ENCODE assay signal across 25 mouse cellular contexts in genomic region chr5:73353978-73354377, GRCm38 (mm10). TPM values are rescaled to one million over a fixed set of nuclear protein-coding genes. Genes with fewer than 3 reads are reported as not detected.
A peak's percentile ranks its signal among the peaks of the same experiment; 100 is the strongest.
DNase-seq lines count a peak whose midpoint lies in the region; ATAC-seq and TF ChIP-seq lines count a peak whose summit lies in the region.
"Had no signal": no experiment of that assay in that cellular context is flagged by ENCODE, and none has a peak within 500 bp of the region (broad histone marks: within the 10 kb centered on the region; RNA-seq: fewer than 3 reads in every experiment).

No protein-coding gene starts in this region.

- H3K9me3 ChIP-seq in midbrain, embryonic 12.5 days: no peaks in the 10 kb centered on the region
- H3K9me3 ChIP-seq in midbrain, postnatal 0 days (ENCODE audit: low read length): no peaks in the 10 kb centered on the region
- H3K9me3 ChIP-seq in intestine, embryonic 14.5 days (ENCODE audit: control insufficient read depth, low read length): no peaks in the 10 kb centered on the region
- no peaks in the 10 kb centered on the region for H3K9me3 ChIP-seq in liver, embryonic 14.5 days (ENCODE audit: control insufficient read depth, low read length)
- H3K9me3 ChIP-seq in neural tube, embryonic 15.5 days (replicated peaks): no peaks in the 10 kb centered on the region
- H3K9me3 ChIP-seq: forebrain, embryonic 12.5 days had no signal

- no peak overlapping the region for H3K4me2 ChIP-seq in midbrain, embryonic 12.5 days (replicated peaks)
- H3K4me2 ChIP-seq in midbrain, postnatal 0 days (ENCODE audit: low read depth, low read length, poor library complexity, severe bottlenecking): no peak overlapping the region
- no peak overlapping the region for H3K4me2 ChIP-seq in intestine, embryonic 14.5 days (ENCODE audit: low read length)
- H3K4me2 ChIP-seq in liver, embryonic 14.5 days (ENCODE audit: low read depth): peak overlapping the region; percentile 8
- H3K4me2 ChIP-seq in neural tube, embryonic 15.5 days: no peak overlapping the region
- H3K4me2 ChIP-seq: forebrain, embryonic 12.5 days; midbrain, embryonic 11.5 days had no signal

- H3K36me3 ChIP-seq in midbrain, embryonic 12.5 days: no peaks in the 10 kb centered on the region
- H3K36me3 ChIP-seq in midbrain, postnatal 0 days (ENCODE audit: insufficient read depth, low read length): no peaks in the 10 kb centered on the region
- no peaks in the 10 kb centered on the region for H3K36me3 ChIP-seq in intestine, embryonic 14.5 days (ENCODE audit: control insufficient read depth, insufficient read depth, low read length)
- H3K36me3 ChIP-seq in liver, embryonic 14.5 days (replicated peaks; ENCODE audit: control insufficient read depth, insufficient read depth, low read depth): no peaks in the 10 kb centered on the region
- H3K36me3 ChIP-seq in neural tube, embryonic 15.5 days: no peaks in the 10 kb centered on the region
- H3K36me3 ChIP-seq: forebrain, embryonic 12.5 days had no signal

- TF ChIP-seq EP300 in liver, embryonic 14.5 days (IDR thresholded peaks at IDR 0.05; ENCODE audit: low read depth): peak; percentile 92

- peaks cover 8% of the 10 kb centered on the region for H3K4me1 ChIP-seq in midbrain, embryonic 12.5 days
- no peaks in the 10 kb centered on the region for H3K4me1 ChIP-seq in midbrain, postnatal 0 days (ENCODE audit: insufficient read depth, low read length)
- H3K4me1 ChIP-seq in intestine, embryonic 14.5 days (replicated peaks; ENCODE audit: control insufficient read depth, insufficient read depth, low read length): peaks cover 11% of the 10 kb centered on the region
- H3K4me1 ChIP-seq in liver, embryonic 14.5 days (replicated peaks; ENCODE audit: control insufficient read depth in 2 of 2, insufficient read depth in 2 of 2, low read length in 1 of 2): peaks cover 38 to 48% of the 10 kb centered on the region in 2 experiments
- H3K4me1 ChIP-seq in neural tube, embryonic 15.5 days: peaks cover 17% of the 10 kb centered on the region

- TF ChIP-seq CTCF in midbrain, postnatal 0 days (IDR thresholded peaks at IDR 0.05): no peak
- no peak for TF ChIP-seq CTCF in liver, embryonic 14.5 days (IDR thresholded peaks at IDR 0.05; ENCODE audit: low read depth)

- DNase-seq in midbrain, postnatal 0 days (ENCODE audit: low spot score): no peak
- no peak for DNase-seq in intestine, embryonic 14.5 days (ENCODE audit: low spot score)
- peak in 2 of 3 experiments; percentile 43 to 44 for DNase-seq in liver, embryonic 14.5 days (ENCODE audit: low read depth in 3 of 3, low spot score in 3 of 3)
- no peak for DNase-seq in lung, postnatal 4 days
- DNase-seq in cerebellum, postnatal 36 days: no peak
- DNase-seq: adrenal gland, postnatal 25 days; cerebellum, adult 11-12 months; gastrocnemius, postnatal 14 days; heart, adult 18-20 months; heart, postnatal 36 days; kidney, adult 9 months; kidney, postnatal 25 days; lung, adult 2 months; lung, postnatal 36 days; thymus, postnatal 14 days had no signal

- ATAC-seq in midbrain, embryonic 12.5 days (ENCODE audit: low FRiP score, low read depth): no peak
- ATAC-seq in midbrain, postnatal 0 days (ENCODE audit: low FRiP score): no peak
- no peak for ATAC-seq in intestine, embryonic 14.5 days (replicated peaks; ENCODE audit: low FRiP score, low TSS enrichment, low read depth)
- ATAC-seq in liver, embryonic 14.5 days (ENCODE audit: insufficient read depth): peak; percentile 57
- peak; percentile 59; the same call in 1 of the 2 replicates for ATAC-seq in neural tube, embryonic 15.5 days (ENCODE audit: low FRiP score)
- ATAC-seq: Patski had no signal

- no peak overlapping the region for H3K4me3 ChIP-seq in midbrain, embryonic 12.5 days
- H3K4me3 ChIP-seq in midbrain, postnatal 0 days (ENCODE audit: low read depth, low read length): no peak overlapping the region
- H3K4me3 ChIP-seq in intestine, embryonic 14.5 days (ENCODE audit: low read depth, low read length): no peak overlapping the region
- H3K4me3 ChIP-seq in liver, embryonic 14.5 days (ENCODE audit: insufficient read depth in 1 of 2, low read depth in 2 of 2, low read length in 2 of 2): no peak overlapping the region
- no peak overlapping the region for H3K4me3 ChIP-seq in neural tube, embryonic 15.5 days (replicated peaks)
- H3K4me3 ChIP-seq: forebrain, embryonic 12.5 days; left cerebral cortex, adult 2 months had no signal

- H3K27me3 ChIP-seq in midbrain, embryonic 12.5 days: no peaks in the 10 kb centered on the region
- H3K27me3 ChIP-seq in midbrain, postnatal 0 days (ENCODE audit: insufficient read depth, low read length): no peaks in the 10 kb centered on the region
- no peaks in the 10 kb centered on the region for H3K27me3 ChIP-seq in intestine, embryonic 14.5 days (replicated peaks; ENCODE audit: control insufficient read depth, insufficient read depth, low read length)
- H3K27me3 ChIP-seq in liver, embryonic 14.5 days (ENCODE audit: control insufficient read depth, insufficient read depth, low read length): no peaks in the 10 kb centered on the region
- H3K27me3 ChIP-seq in neural tube, embryonic 15.5 days (replicated peaks): no peaks in the 10 kb centered on the region

- no peak overlapping the region for H3K9ac ChIP-seq in midbrain, embryonic 12.5 days (replicated peaks)
- no peak overlapping the region for H3K9ac ChIP-seq in midbrain, postnatal 0 days (replicated peaks; ENCODE audit: low read length, poor library complexity, severe bottlenecking)
- no peak overlapping the region for H3K9ac ChIP-seq in intestine, embryonic 14.5 days (ENCODE audit: low read length)
- no peak overlapping the region for H3K9ac ChIP-seq in liver, embryonic 14.5 days (replicated peaks)
- no peak overlapping the region for H3K9ac ChIP-seq in neural tube, embryonic 15.5 days (replicated peaks)
- H3K9ac ChIP-seq: forebrain, embryonic 12.5 days had no signal

- 0 out of 2 replicates have a peak overlapping the region, but pooled peaks have one; percentile 46 for H3K27ac ChIP-seq in midbrain, embryonic 12.5 days (replicated peaks)
- H3K27ac ChIP-seq in midbrain, postnatal 0 days (ENCODE audit: low read depth, low read length): no peak overlapping the region
- peak overlapping the region; percentile 51; the same call in 1 of the 2 replicates for H3K27ac ChIP-seq in intestine, embryonic 14.5 days (ENCODE audit: low read depth)
- H3K27ac ChIP-seq in liver, embryonic 14.5 days: peak overlapping the region; percentile 30; the same call in 1 of the 2 replicates
- peak overlapping the region; percentile 48; the same call in 1 of the 2 replicates for H3K27ac ChIP-seq in neural tube, embryonic 15.5 days (replicated peaks)
- H3K27ac ChIP-seq: forebrain, embryonic 12.5 days; left cerebral cortex, adult 2 months had no signal

- 57% methylated on average over 3 of the region's 3 CpGs for WGBS in midbrain, embryonic 12.5 days
- WGBS in midbrain, postnatal 0 days: 40% methylated on average over 3 of the region's 3 CpGs
- WGBS in intestine, embryonic 14.5 days: 37% methylated on average over 3 of the region's 3 CpGs
- 20% methylated on average over 3 of the region's 3 CpGs for WGBS in liver, embryonic 14.5 days (ENCODE audit: insufficient replicate concordance)
- WGBS in neural tube, embryonic 15.5 days: 53% methylated on average over 3 of the region's 3 CpGs

RNA-seq across cellular contexts. Expression of gene Ociad2, which starts 13.2 kb away (rescaled TPM):
- polyA plus RNA-seq in midbrain, embryonic 12.5 days (2016; fragmentation: Nextera tagmentation; extraction: Ambion mirVana): 16.5 and 23.0 TPM in 2 replicates
- 11.3 and 15.2 TPM in 2 replicates for total RNA-seq in midbrain, postnatal 0 days (2014; rRNA removed)
- 27.5 and 30.0 TPM in 2 replicates for polyA plus RNA-seq in midbrain, postnatal 0 days (2015; fragmentation: Nextera tagmentation; extraction: Ambion mirVana)
- polyA plus RNA-seq in intestine, embryonic 14.5 days (2014; fragmentation: Nextera tagmentation; extraction: Ambion mirVana): 117 and 131 TPM in 2 replicates
- polyA plus RNA-seq in liver, embryonic 14.5 days (2012; rRNA removed): 0.51 and 0.95 TPM in 2 replicates
- 2.8 and 3.6 TPM in 2 replicates for polyA plus RNA-seq in liver, embryonic 14.5 days (2014; fragmentation: Nextera tagmentation; extraction: Ambion mirVana)
- polyA plus RNA-seq in neural tube, embryonic 15.5 days (2015; fragmentation: Nextera tagmentation; extraction: Ambion mirVana): 25.4 and 35.8 TPM in 2 replicates

RNA-seq across cellular contexts. Expression of gene Cwh43, which starts 51.9 kb away (rescaled TPM):
- polyA plus RNA-seq in midbrain, embryonic 12.5 days (2016; fragmentation: Nextera tagmentation; extraction: Ambion mirVana): 0.20 TPM in 1 of 2 replicates, not detected in the other
- 0.99 TPM in 1 of 2 replicates, not detected in the other for total RNA-seq in midbrain, postnatal 0 days (2014; rRNA removed)
- polyA plus RNA-seq in midbrain, postnatal 0 days (2015; fragmentation: Nextera tagmentation; extraction: Ambion mirVana): 0.62 and 0.85 TPM in 2 replicates
- polyA plus RNA-seq in intestine, embryonic 14.5 days (2014; fragmentation: Nextera tagmentation; extraction: Ambion mirVana): 0.07 and 0.09 TPM in 2 replicates
- not detected in 2 replicates for polyA plus RNA-seq in liver, embryonic 14.5 days (2012; rRNA removed)
- not detected in 2 replicates for polyA plus RNA-seq in liver, embryonic 14.5 days (2014; fragmentation: Nextera tagmentation; extraction: Ambion mirVana)
- 0.45 and 0.56 TPM in 2 replicates for polyA plus RNA-seq in neural tube, embryonic 15.5 days (2015; fragmentation: Nextera tagmentation; extraction: Ambion mirVana)
- total RNA-seq: gastrocnemius, postnatal 14 days; heart, adult 18-20 months; heart, postnatal 36 days; neutrophil, adult 5-6 weeks had no signal
- polyA plus RNA-seq: C2C12; heart, embryonic 14.5 days; limb, embryonic 11.5 days; midbrain, embryonic 11.5 days; Patski had no signal

Comparison
In these comparisons a context has a peak if more than half of its experiments do, and no peak if none do; other contexts are left out.
1. ATAC-seq: peak in liver, embryonic 14.5 days (single experiment) and neural tube, embryonic 15.5 days (single experiment); none in midbrain, embryonic 12.5 days (single experiment), midbrain, postnatal 0 days (single experiment) and intestine, embryonic 14.5 days (single experiment).
2. DNase-seq: peak in liver, embryonic 14.5 days (2 of 3); none in midbrain, postnatal 0 days (single experiment), intestine, embryonic 14.5 days (single experiment), lung, postnatal 4 days (0 of 2) and cerebellum, postnatal 36 days (0 of 2).